Mouse (Mus musculus) lung, postnatal 0 days (tissue): ENCODE data around the gene Sord.
"Not testable (repeated sequence)": the region's sequence is repeated elsewhere in the genome, so short reads cannot be mapped to it uniquely, and the experiment has no call there.

Experiments
- CTCF ChIP-seq: IDR thresholded peaks from 2 replicates; pipeline ENCODE4 v1.5.1; 2016; ENCODE audit warnings: antibody characterized with exemption, mild to moderate bottlenecking
- EP300 ChIP-seq: IDR thresholded peaks from 2 replicates; pipeline ENCODE4 v1.6.1; 2016; ENCODE audit warnings: antibody characterized with exemption, mild to moderate bottlenecking, control low read depth

GRCm38 (mm10) chr2:122217075-122217474 lies 17.5 kb upstream of the Sord start:
- not testable (repeated sequence) for TF ChIP-seq EP300, CTCF
